Mouse (Mus musculus): ENCODE data around the gene Mrap.

Mrap gene

DNA sequence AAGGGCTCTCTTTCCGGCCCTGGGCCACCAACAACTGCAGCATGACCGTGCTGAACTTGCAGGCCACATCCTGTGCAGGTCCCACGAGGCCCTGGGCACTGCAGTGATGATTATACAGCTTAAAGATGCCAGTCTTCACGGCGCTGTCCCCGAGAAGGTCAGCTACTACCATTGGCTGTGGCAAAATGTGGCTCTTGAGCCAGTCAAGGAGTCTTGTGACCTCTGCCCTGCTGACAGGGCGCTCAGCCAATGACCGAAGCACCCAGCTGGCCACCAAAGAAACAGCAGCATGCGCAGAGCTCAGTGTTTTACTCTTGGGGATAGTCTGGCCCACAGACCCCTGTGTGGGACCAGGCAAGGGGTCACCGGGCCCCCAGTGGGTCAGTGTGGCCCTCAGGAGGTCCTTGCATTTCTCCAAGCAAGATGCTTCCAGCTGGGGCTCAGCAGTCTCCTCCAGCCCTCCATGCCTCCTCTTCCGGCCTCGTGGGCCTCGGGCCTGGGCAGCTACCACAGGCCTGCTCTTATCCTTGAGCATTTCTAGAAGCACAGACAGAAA lies 15.5 kb downstream of the Mrap start:
- no peak for DNase-seq (ENCODE audit: low spot score)

GRCm38 (mm10) chr16:90759335-90759734 lies 21.3 kb downstream of the Mrap start:
- DNase-seq (ENCODE audit: low spot score), result no peak

- peak; percentile 83 for DNase-seq (ENCODE audit: low spot score)
Measured at GRCm38 (mm10) chr16:90760515-90760914, 22.5 kb downstream of the Mrap start.

GRCm38 (mm10) chr16:90765195-90765877 lies 27.3 kb downstream of the Mrap start:
- no peak for DNase-seq (ENCODE audit: low spot score)

GRCm38 (mm10) chr16:90766919-90767454 lies 29.0 kb downstream of the Mrap start:
- no peak for DNase-seq (ENCODE audit: low spot score)

GRCm38 (mm10) chr16:90774216-90774615 lies 36.2 kb downstream of the Mrap start:
- no peak for DNase-seq (ENCODE audit: low spot score)

GRCm38 (mm10) chr16:90774646-90775045 lies 36.6 kb downstream of the Mrap start:
- no peak for DNase-seq (ENCODE audit: low spot score)

DNA sequence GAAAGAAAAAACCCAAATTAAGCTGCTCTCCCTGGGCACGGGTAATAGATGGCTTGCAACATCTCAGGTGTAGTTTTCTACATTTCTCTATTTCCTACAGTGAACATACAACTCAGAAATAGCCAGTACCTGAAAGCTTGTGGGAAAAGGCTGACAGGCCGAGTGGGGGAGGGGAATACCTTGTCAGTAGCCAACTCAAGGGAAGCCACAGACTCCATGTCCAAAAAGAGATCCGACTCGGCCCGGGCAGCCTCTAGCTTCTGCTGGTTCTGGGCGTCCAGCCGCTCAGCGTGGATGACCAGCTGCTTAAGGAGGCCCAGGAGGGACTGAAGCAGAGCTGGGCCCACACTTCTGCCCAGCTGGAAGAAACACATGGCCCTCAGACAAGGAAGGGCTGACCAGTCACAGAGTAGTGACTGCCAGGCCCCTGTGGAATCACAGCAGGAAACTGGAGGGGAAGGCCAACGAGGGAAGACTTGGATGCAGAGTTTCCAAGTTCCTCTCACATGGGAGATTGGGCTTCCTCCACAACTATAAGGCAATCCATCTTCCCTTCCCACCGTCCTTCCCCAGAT lies 38.0 kb downstream of the Mrap start:
- no peak for DNase-seq (ENCODE audit: low spot score)

GRCm38 (mm10) chr16:90779783-90780182 lies 41.8 kb downstream of the Mrap start:
- DNase-seq (ENCODE audit: low spot score), result no peak

DNA sequence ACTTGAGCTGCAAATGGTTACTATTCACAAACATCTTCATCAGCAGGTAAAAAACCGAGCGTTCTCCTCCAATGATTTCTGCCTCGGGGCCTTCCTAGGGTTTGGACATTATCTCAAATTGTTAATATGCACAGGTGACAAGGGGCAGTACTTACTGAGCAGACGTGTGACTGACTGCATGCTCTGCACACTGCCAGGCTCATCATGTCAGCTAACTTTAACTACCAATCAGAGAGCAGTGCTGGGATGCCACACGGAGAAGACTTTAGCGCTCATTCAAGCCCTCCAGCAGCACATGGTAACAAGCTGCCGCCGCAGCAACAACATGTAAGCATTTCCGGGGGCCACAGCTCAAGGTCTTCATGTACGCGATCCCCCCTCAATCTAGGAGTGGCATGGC lies 45.3 kb downstream of the Mrap start:
- DNase-seq (ENCODE audit: low spot score), result no peak

GRCm38 (mm10) chr16:90785257-90785656 lies 47.2 kb downstream of the Mrap start:
- no peak for DNase-seq (ENCODE audit: low spot score)

DNA sequence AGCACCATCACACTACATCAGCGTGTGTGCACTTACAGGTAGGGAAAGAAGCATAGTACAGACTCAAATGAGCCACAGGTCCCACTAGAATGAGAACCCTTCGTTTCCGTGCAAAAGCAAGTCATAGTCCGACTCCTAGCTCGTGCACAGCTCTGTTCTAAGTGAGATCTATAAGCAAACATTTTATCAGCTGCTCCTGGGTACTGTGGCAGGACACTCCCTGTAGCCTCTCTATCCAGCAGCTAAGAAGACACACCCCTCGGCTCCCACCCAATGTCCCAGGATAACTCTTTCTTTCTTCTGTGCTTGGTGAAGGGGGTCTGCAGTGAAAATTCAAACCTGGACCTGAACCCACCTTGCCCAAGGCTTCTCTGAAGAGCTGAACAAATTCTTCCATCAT lies 50.6 kb downstream of the Mrap start:
- DNase-seq (ENCODE audit: low spot score), result no peak

GRCm38 (mm10) chr16:90790946-90791345 lies 52.9 kb downstream of the Mrap start:
- DNase-seq (ENCODE audit: low spot score), result no peak

- DNase-seq (ENCODE audit: low spot score), result no peak
Measured at GRCm38 (mm10) chr16:90792066-90792465, 54.1 kb downstream of the Mrap start.

GRCm38 (mm10) chr16:90792500-90792899 lies 54.5 kb downstream of the Mrap start:
- no peak for DNase-seq (ENCODE audit: low spot score)

GRCm38 (mm10) chr16:90794708-90795107 lies 56.7 kb downstream of the Mrap start:
- no peak for DNase-seq (ENCODE audit: low spot score)

DNA sequence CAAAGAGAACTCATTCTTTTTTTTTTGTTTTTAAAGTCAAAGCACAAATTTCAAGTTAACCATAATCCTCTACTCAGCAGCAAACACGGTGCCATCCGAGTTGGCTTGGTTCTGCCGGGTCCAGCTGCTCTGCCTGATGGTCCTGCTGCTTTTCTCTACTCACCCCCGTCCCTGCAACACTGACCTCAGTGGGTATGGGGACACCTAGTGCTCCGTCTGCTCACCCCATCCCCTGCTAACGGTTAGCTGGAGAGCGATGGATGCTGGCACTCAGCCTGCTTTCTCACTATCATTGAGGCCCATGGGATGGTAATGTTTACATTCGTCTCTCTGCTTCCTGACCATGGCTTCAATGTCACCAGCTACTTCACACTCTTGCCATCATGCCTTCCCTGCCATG lies 60.4 kb downstream of the Mrap start:
- DNase-seq (ENCODE audit: low spot score), result no peak

- no peak for DNase-seq (ENCODE audit: low spot score)
Measured at GRCm38 (mm10) chr16:90798848-90799247, 60.8 kb downstream of the Mrap start.

All from c-Kit-positive CD71-positive TER-119-positive erythroid progenitor cells, embryonic 14.5 days (primary cell).